Mouse (Mus musculus): ENCODE results near the gene Olfr104-ps. TPM values are rescaled to one million over a fixed set of nuclear protein-coding genes. Genes with fewer than 3 reads are reported as not detected.

Gene Olfr104-ps
- total RNA-seq (2015), result not detected in 2 replicates
- total RNA-seq (2017), result not detected in 2 replicates

DNA sequence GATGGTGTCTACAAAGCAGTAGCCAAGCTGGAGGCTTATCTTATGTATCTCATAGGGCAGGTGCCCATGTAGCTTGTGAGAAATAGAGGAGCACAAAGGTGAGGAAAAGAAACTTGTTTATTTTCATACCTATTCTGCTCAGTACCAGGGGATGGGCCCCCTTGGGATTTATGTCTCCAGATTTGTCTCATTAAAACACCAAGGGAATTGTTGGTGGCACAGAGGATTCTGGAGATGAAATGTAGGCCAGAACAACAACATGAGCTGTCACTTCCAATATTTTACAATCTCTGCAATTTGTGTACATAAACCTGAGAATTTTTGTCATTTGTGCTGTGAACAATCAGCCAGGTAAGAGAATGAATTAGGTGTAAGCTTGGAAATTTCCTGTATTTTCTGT is at the start of gene Olfr104-ps:
Olfr104-ps (plus strand) TSS at position 301 of the 400 bp plus-strand sequence.
- no peak for ATAC-seq (replicated peaks; ENCODE audit: poor library complexity)

- no peak for ATAC-seq (replicated peaks; ENCODE audit: poor library complexity)
Observed at GRCm38 (mm10) chr17:37310146-37310699, 49.2 kb upstream of the Olfr104-ps start.

GRCm38 (mm10) chr17:37316954-37317353 is 42.4 kb upstream of the Olfr104-ps start, which contains the start of gene Olfr102:
Gene Olfr102, minus strand, starts transcription at chr17:37317054.
- ATAC-seq (replicated peaks; ENCODE audit: poor library complexity), result no peak

DNA sequence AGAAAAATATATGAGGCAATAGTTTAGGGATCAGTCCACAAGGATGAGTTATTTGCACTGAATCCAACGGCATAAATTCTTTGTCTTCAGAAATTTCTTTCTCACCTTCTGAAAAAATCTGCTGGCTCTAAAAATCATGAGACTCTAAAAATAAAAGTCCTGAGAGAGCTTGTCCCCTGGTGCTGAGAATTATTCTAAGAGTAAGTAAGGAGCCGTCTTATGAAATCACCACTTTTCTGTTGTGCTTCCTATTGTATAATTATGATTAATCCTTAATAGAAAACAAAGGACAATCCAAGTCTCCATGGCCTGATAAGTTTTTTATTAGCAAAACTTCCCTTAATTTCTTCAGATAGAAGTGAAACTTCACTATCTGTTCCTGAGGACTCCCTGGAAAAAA is 19.8 kb upstream of the Olfr104-ps start, which contains the start of gene Olfr103:
Olfr103 (minus strand) TSS at position 101 of the 400 bp plus-strand sequence.
- ATAC-seq (replicated peaks; ENCODE audit: poor library complexity), result no peak

GRCm38 (mm10) chr17:37378733-37379132 is 19.4 kb downstream of the Olfr104-ps start, which contains the start of gene Olfr105-ps:
Gene Olfr105-ps, plus strand, starts transcription at chr17:37379033.
- ATAC-seq (replicated peaks; ENCODE audit: poor library complexity), result no peak

DNA sequence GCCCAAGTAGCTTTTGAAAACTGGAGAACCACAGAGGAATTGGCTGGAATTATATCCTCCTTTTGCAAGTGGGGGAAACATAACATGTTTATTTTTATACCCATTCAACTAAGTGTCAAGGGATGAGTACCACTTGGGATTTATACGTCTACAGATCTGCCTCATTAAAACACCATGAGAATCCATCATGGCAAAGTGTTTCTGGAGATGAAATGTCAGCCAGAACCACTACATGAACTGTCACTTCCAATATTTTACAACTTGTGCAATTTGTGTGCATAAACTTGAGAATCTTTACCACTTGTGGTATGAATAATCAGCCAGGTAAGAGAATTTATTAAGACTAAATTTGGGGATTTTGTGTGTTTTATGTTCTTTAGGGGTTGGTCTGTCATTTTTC is 30.7 kb downstream of the Olfr104-ps start, which contains the start of gene Olfr106-ps:
Olfr106-ps (plus strand) TSS at position 301 of the 400 bp plus-strand sequence.
- ATAC-seq (replicated peaks; ENCODE audit: poor library complexity), result no peak

DNA sequence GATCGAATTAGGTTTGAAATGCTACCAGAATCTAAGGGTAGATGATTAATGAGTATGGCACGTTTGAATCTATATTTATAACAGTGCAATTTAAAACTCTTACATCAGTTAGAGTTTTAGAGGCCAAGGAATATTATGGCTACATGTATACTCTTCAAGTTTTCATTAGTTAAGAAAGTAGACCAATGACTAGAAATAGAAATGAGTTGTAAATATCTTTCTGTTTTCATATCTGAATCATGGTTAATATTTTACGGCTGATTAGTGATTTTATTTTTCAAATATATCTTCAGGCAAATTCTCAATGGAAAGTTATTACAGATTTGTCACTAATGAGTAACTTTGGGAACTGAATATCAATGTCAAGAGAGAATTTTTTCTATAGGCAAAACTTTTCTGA is 39.5 kb downstream of the Olfr104-ps start, which contains the start of gene Olfr107:
Olfr107 (plus strand) TSS at position 301 of the 400 bp plus-strand sequence.
- no peak for ATAC-seq (replicated peaks; ENCODE audit: poor library complexity)

DNA sequence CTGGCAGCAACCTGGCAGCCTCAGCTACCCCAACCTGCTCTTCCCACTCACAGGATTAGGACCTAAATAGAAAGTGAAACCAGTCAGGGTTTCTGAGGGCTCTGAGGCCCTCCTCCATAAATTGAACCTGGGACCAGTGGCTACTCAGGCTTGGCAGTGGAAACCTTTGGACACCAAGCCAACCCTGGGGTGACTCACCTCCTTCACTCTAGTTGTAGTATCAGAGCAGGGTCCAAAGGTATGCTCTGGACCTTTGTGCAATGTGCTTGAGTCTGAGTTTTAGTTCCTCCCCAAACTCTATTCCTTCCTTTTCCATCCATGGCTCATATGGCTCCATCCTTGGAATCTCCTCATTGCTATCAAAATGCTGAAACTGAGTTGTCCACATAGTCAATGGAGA is 54.0 kb downstream of the Olfr104-ps start:
- ATAC-seq (replicated peaks; ENCODE audit: poor library complexity), result no peak

Other genes starting within 250 kb of the Olfr104-ps start
- gene Olfr92, start 239.5 kb upstream of the Olfr104-ps start, total RNA-seq (2015), result not detected in 2 replicates
- not detected in 2 replicates for gene Olfr92, start 239.5 kb upstream of the Olfr104-ps start, total RNA-seq (2017)
- gene Olfr93, start 198.1 kb upstream of the Olfr104-ps start, total RNA-seq (2015), result not detected in 2 replicates
- gene Olfr93, start 198.1 kb upstream of the Olfr104-ps start, total RNA-seq (2017), result not detected in 2 replicates
- 0.22 TPM in 1 of 2 replicates, not detected in the other for gene Ubd, start 165.7 kb upstream of the Olfr104-ps start, total RNA-seq (2015)
- gene Ubd, start 165.7 kb upstream of the Olfr104-ps start, total RNA-seq (2017), result 0.27 TPM in 1 of 2 replicates, not detected in the other
- gene Olfr94, start 158.6 kb upstream of the Olfr104-ps start, total RNA-seq (2015), result not detected in 2 replicates
- gene Olfr94, start 158.6 kb upstream of the Olfr104-ps start, total RNA-seq (2017), result not detected in 2 replicates
- not detected in 2 replicates for gene Olfr95, start 146.5 kb upstream of the Olfr104-ps start, total RNA-seq (2015)
- not detected in 2 replicates for gene Olfr95, start 146.5 kb upstream of the Olfr104-ps start, total RNA-seq (2017)
- gene Olfr96, start 139.4 kb upstream of the Olfr104-ps start, total RNA-seq (2015), result not detected in 2 replicates
- gene Olfr96, start 139.4 kb upstream of the Olfr104-ps start, total RNA-seq (2017), result not detected in 2 replicates
- not detected in 2 replicates for gene Olfr97, start 122.3 kb upstream of the Olfr104-ps start, total RNA-seq (2015)
- not detected in 2 replicates for gene Olfr97, start 122.3 kb upstream of the Olfr104-ps start, total RNA-seq (2017)
- gene Olfr98, start 95.8 kb upstream of the Olfr104-ps start, total RNA-seq (2015), result not detected in 2 replicates
- not detected in 2 replicates for gene Olfr98, start 95.8 kb upstream of the Olfr104-ps start, total RNA-seq (2017)
- 11.0 and 11.6 TPM in 2 replicates for gene H2-M3, start 89.4 kb upstream of the Olfr104-ps start, total RNA-seq (2015)
- gene H2-M3, start 89.4 kb upstream of the Olfr104-ps start, total RNA-seq (2017), result 23.5 and 27.3 TPM in 2 replicates
- gene Olfr99, start 76.1 kb upstream of the Olfr104-ps start, total RNA-seq (2015), result not detected in 2 replicates
- not detected in 2 replicates for gene Olfr99, start 76.1 kb upstream of the Olfr104-ps start, total RNA-seq (2017)
- not detected in 2 replicates for gene Olfr101, start 55.3 kb upstream of the Olfr104-ps start, total RNA-seq (2015)
- not detected in 2 replicates for gene Olfr101, start 55.3 kb upstream of the Olfr104-ps start, total RNA-seq (2017)
- gene Olfr102, start 42.5 kb upstream of the Olfr104-ps start, total RNA-seq (2015), result not detected in 2 replicates
- not detected in 2 replicates for gene Olfr102, start 42.5 kb upstream of the Olfr104-ps start, total RNA-seq (2017)
- gene Olfr103, start 19.9 kb upstream of the Olfr104-ps start, total RNA-seq (2015), result not detected in 2 replicates
- not detected in 2 replicates for gene Olfr103, start 19.9 kb upstream of the Olfr104-ps start, total RNA-seq (2017)
- gene Olfr105-ps, start 19.5 kb downstream of the Olfr104-ps start, total RNA-seq (2015), result not detected in 2 replicates
- gene Olfr105-ps, start 19.5 kb downstream of the Olfr104-ps start, total RNA-seq (2017), result not detected in 2 replicates
- gene Olfr106-ps, start 30.8 kb downstream of the Olfr104-ps start, total RNA-seq (2015), result not detected in 2 replicates
- not detected in 2 replicates for gene Olfr106-ps, start 30.8 kb downstream of the Olfr104-ps start, total RNA-seq (2017)
- not detected in 2 replicates for gene Olfr107, start 39.6 kb downstream of the Olfr104-ps start, total RNA-seq (2015)
- gene Olfr107, start 39.6 kb downstream of the Olfr104-ps start, total RNA-seq (2017), result not detected in 2 replicates
- not detected in 2 replicates for gene Olfr108, start 85.9 kb downstream of the Olfr104-ps start, total RNA-seq (2015)
- gene Olfr108, start 85.9 kb downstream of the Olfr104-ps start, total RNA-seq (2017), result not detected in 2 replicates
- gene Olfr109, start 99.3 kb downstream of the Olfr104-ps start, total RNA-seq (2015), result not detected in 2 replicates
- not detected in 2 replicates for gene Olfr109, start 99.3 kb downstream of the Olfr104-ps start, total RNA-seq (2017)
- gene H2-M2, start 124.0 kb downstream of the Olfr104-ps start, total RNA-seq (2015), result not detected in 2 replicates
- not detected in 2 replicates for gene H2-M2, start 124.0 kb downstream of the Olfr104-ps start, total RNA-seq (2017)
- gene Olfr110, start 132.9 kb downstream of the Olfr104-ps start, total RNA-seq (2015), result not detected in 2 replicates
- gene Olfr110, start 132.9 kb downstream of the Olfr104-ps start, total RNA-seq (2017), result not detected in 2 replicates
- gene Olfr111, start 148.4 kb downstream of the Olfr104-ps start, total RNA-seq (2015), result not detected in 2 replicates
- not detected in 2 replicates for gene Olfr111, start 148.4 kb downstream of the Olfr104-ps start, total RNA-seq (2017)
- gene Olfr112, start 209.9 kb downstream of the Olfr104-ps start, total RNA-seq (2015), result not detected in 2 replicates
- gene Olfr112, start 209.9 kb downstream of the Olfr104-ps start, total RNA-seq (2017), result not detected in 2 replicates
- gene Olfr113, start 218.1 kb downstream of the Olfr104-ps start, total RNA-seq (2015), result not detected in 2 replicates
- gene Olfr113, start 218.1 kb downstream of the Olfr104-ps start, total RNA-seq (2017), result not detected in 2 replicates
- gene Olfr114, start 233.2 kb downstream of the Olfr104-ps start, total RNA-seq (2015), result not detected in 2 replicates
- gene Olfr114, start 233.2 kb downstream of the Olfr104-ps start, total RNA-seq (2017), result not detected in 2 replicates

Measured in megakaryocyte progenitor cell, adult 5-6 weeks (primary cell).